Mouse (Mus musculus) midbrain, embryonic 10.5 days (tissue): ENCODE measurements around the gene Mtnr1b. TPM values are rescaled to one million over a fixed set of nuclear protein-coding genes. Genes with fewer than 3 reads are reported as not detected.

ENCODE experiments used
- DNase-seq: peaks from one replicate; pipeline ENCODE4 v3.0.0-alpha.2; 2017; ENCODE audit warnings: low spot score
- H3K27ac ChIP-seq: fragments of 300-500 bp; sonication (generic); replicated peaks from 2 replicates; pipeline ENCODE4 v1.5.1; 2016; ENCODE audit warnings: mild to moderate bottlenecking
- H3K27me3 ChIP-seq: fragments of 300-500 bp; sonication (generic); 2 replicates; pipeline ENCODE4 v1.6.1; 2016; ENCODE audit warnings: low read depth, mild to moderate bottlenecking; ENCODE audit not compliant: poor library complexity, severe bottlenecking
- H3K36me3 ChIP-seq: fragments of 300-500 bp; sonication (generic); 2 replicates; pipeline ENCODE4 v1.6.1; 2016; ENCODE audit warnings: mild to moderate bottlenecking, moderate library complexity
- H3K4me1 ChIP-seq: fragments of 300-500 bp; sonication (generic); 2 replicates; pipeline ENCODE4 v1.6.1; 2016
- H3K4me3 ChIP-seq: fragments of 300-500 bp; sonication (generic); 2 replicates; pipeline ENCODE4 v1.5.1; 2016; ENCODE audit warnings: mild to moderate bottlenecking, moderate library complexity
- H3K9me3 ChIP-seq: fragments of 300-500 bp; sonication (generic); replicated peaks from 2 replicates; pipeline ENCODE4 v1.6.1; 2016; ENCODE audit warnings: mild to moderate bottlenecking
- WGBS: fragments of 180-500 bp; shearing (Covaris S2); methylation state at CpG from one replicate; pipeline ENCODE4 v1.1.7; 2016; 5-methylcytosine and 5-hydroxymethylcytosine counted together
- polyA plus RNA-seq: library from polyadenylated mRNA; unstranded; fragments of >200 nt; fragmentation: Nextera tagmentation; extraction: Ambion mirVana; gene quantifications from 2 replicates; pipeline ENCODE4 v1.2.1, GENCODE M21; 2016

Gene Mtnr1b
- polyA plus RNA-seq, 1 experiment from 2014 or later = not detected

DNA sequence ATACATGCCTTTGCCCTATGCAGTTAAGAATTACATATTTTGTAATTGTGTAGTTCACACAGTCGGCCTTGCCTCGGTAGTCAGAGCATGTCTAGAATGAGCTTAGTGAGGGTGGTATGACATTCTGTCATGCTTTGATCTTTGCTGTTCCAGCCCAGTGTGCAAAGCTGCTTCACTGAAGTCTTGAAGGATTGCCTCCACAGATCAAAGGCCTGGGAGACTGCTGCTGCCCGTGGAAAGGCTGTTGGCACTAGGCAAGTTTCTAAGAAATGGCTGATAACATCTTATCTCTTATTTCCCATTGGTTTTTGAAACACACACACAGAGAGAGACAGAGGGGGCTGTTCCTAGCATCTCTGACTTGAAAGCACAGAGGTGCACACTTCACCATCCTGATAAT, 88.2 kb downstream of the Mtnr1b start:
- Histone ChIP-seq H3K27me3 (no peaks in the 10 kb centered on the region), H3K36me3 (no peaks in the 10 kb centered on the region), H3K27ac (no peak overlapping the region), H3K9me3 (no peaks in the 10 kb centered on the region), H3K4me3 (no peak overlapping the region), H3K4me1 (no peaks in the 10 kb centered on the region)
- no peak for DNase-seq
- 69% methylated on average over 3 of the region's 3 CpGs for WGBS

GRCm38 (mm10) chr9:15781936-15782335, 92.4 kb downstream of the Mtnr1b start:
- Histone ChIP-seq H3K4me1 (no peaks in the 10 kb centered on the region), H3K27me3 (no peaks in the 10 kb centered on the region), H3K9me3 (no peaks in the 10 kb centered on the region), H3K36me3 (no peaks in the 10 kb centered on the region), H3K27ac (no peak overlapping the region), H3K4me3 (no peak overlapping the region)
- no peak for DNase-seq
- 91% methylated on average over 4 of the region's 4 CpGs for WGBS

- Histone ChIP-seq H3K9me3 (no peaks in the 10 kb centered on the region), H3K27me3 (peaks cover 10% of the 10 kb centered on the region; the same call in 1 of the 2 replicates), H3K4me3 (no peak overlapping the region), H3K4me1 (peaks cover 3% of the 10 kb centered on the region; the same call in 1 of the 2 replicates), H3K27ac (no peak overlapping the region), H3K36me3 (no peaks in the 10 kb centered on the region)
- 67% methylated on average over 1 of the region's 1 CpGs for WGBS
- DNase-seq = no peak
Measured at GRCm38 (mm10) chr9:15774911-15775310, 99.4 kb downstream of the Mtnr1b start.

Other genes with a start within 250 kb of the Mtnr1b start
- 0.37 and 0.48 TPM in 2 replicates for gene Deup1, start 246.6 kb downstream of the Mtnr1b start, polyA plus RNA-seq
- 9.4 and 12.3 TPM in 2 replicates for gene Slc36a4, start 164.8 kb downstream of the Mtnr1b start, polyA plus RNA-seq